Mouse (Mus musculus) heart, embryonic 12.5 days (tissue): ENCODE data around the gene Mettl24. TPM values are rescaled to one million over a fixed set of nuclear protein-coding genes. Genes with fewer than 3 reads are reported as not detected.
A peak's percentile ranks its signal among the peaks of the same experiment; 100 is the strongest.

Source experiments
- ATAC-seq: fragments of 200-750 bp; cut with Nextera tagmentation; 2 replicates; pipeline ENCODE4 v1.8.0; 2017; ENCODE audit warnings: moderate TSS enrichment, moderate library complexity; ENCODE audit not compliant: insufficient number of reproducible peaks, low FRiP score
- H3K27ac ChIP-seq: fragments of 300-500 bp; sonication (generic); 2 replicates; pipeline ENCODE4 v1.5.1; 2016; ENCODE audit warnings: mild to moderate bottlenecking, moderate library complexity; ENCODE audit not compliant: poor library complexity, severe bottlenecking
- H3K27me3 ChIP-seq: fragments of 300-500 bp; sonication (generic); replicated peaks from 2 replicates; pipeline ENCODE4 v1.6.1; 2016; ENCODE audit warnings: mild to moderate bottlenecking, moderate library complexity
- H3K36me3 ChIP-seq: fragments of 300-500 bp; sonication (generic); 2 replicates; pipeline ENCODE4 v1.6.1; 2016; ENCODE audit warnings: mild to moderate bottlenecking, moderate library complexity
- H3K4me1 ChIP-seq: fragments of 300-500 bp; sonication (generic); replicated peaks from 2 replicates; pipeline ENCODE4 v1.6.1; 2016; ENCODE audit warnings: mild to moderate bottlenecking
- H3K4me2 ChIP-seq: fragments of 300-500 bp; sonication (generic); 2 replicates; pipeline ENCODE4 v1.6.1; 2016; ENCODE audit warnings: mild to moderate bottlenecking, moderate library complexity
- H3K4me3 ChIP-seq: fragments of 300-500 bp; sonication (generic); 2 replicates; pipeline ENCODE4 v1.5.1; 2016; ENCODE audit warnings: mild to moderate bottlenecking
- H3K9ac ChIP-seq: fragments of 300-500 bp; sonication (generic); 2 replicates; pipeline ENCODE4 v1.6.1; 2016; ENCODE audit warnings: mild to moderate bottlenecking, moderate library complexity
- H3K9me3 ChIP-seq: fragments of 300-500 bp; sonication (generic); replicated peaks from 2 replicates; pipeline ENCODE4 v1.6.1; 2016; ENCODE audit warnings: mild to moderate bottlenecking, moderate library complexity
- WGBS: fragments of 180-500 bp; shearing (Covaris S2); methylation state at CpG from one replicate; pipeline ENCODE4 v1.1.7; 2016; 5-methylcytosine and 5-hydroxymethylcytosine counted together
- polyA plus RNA-seq: library from polyadenylated mRNA; unstranded; fragments of >200 nt; fragmentation: Nextera tagmentation; extraction: Ambion mirVana; gene quantifications from 2 replicates; pipeline ENCODE4 v1.2.1, GENCODE M21; 2016

Gene Mettl24
- polyA plus RNA-seq: 2.5 and 3.0 TPM in 2 replicates

GRCm38 (mm10) chr10:40683092-40683867 is at the start of gene Mettl24:
Gene Mettl24, plus strand, starts transcription at chr10:40683282.
- peaks cover 3% of the 10 kb centered on the region; the same call in 1 of the 2 replicates for H3K4me1 ChIP-seq
- under 1% methylated on average over 50 of the region's 50 CpGs for WGBS
- peak within 1 kb of the TSS; percentile 56 for H3K27ac ChIP-seq
- H3K9ac ChIP-seq: peak within 1 kb of the TSS; percentile 84
- peak within 1 kb of the TSS; percentile 61 for H3K4me3 ChIP-seq
- H3K27me3 ChIP-seq: no peaks in the 10 kb centered on the region
- no peaks in the 10 kb centered on the region for H3K36me3 ChIP-seq
- H3K9me3 ChIP-seq: no peaks in the 10 kb centered on the region
- peak within 1 kb of the TSS; percentile 85 for H3K4me2 ChIP-seq
- ATAC-seq: peak; percentile 89

- ATAC-seq: no peak
- H3K9me3 ChIP-seq: no peaks in the 10 kb centered on the region
- peaks cover 18% of the 10 kb centered on the region for H3K4me1 ChIP-seq
- 0 out of 2 replicates have a peak overlapping the region, but pooled peaks have one; percentile 20 for H3K27ac ChIP-seq
- H3K36me3 ChIP-seq: no peaks in the 10 kb centered on the region
- no peak overlapping the region for H3K4me3 ChIP-seq
- H3K9ac ChIP-seq: no peak overlapping the region
- H3K27me3 ChIP-seq: no peaks in the 10 kb centered on the region
- peak overlapping the region; percentile 12; the same call in 1 of the 2 replicates for H3K4me2 ChIP-seq
- 20% methylated on average over 10 of the region's 10 CpGs for WGBS
Measured at GRCm38 (mm10) chr10:40637331-40637730, 45.8 kb upstream of the Mettl24 start.

- H3K4me1 ChIP-seq: peaks cover 18% of the 10 kb centered on the region
- no peaks in the 10 kb centered on the region for H3K36me3 ChIP-seq
- H3K9ac ChIP-seq: no peak overlapping the region
- no peaks in the 10 kb centered on the region for H3K27me3 ChIP-seq
- ATAC-seq: no peak
- H3K4me3 ChIP-seq: no peak overlapping the region
- H3K9me3 ChIP-seq: no peaks in the 10 kb centered on the region
- H3K27ac ChIP-seq: no peak overlapping the region
- no peak overlapping the region for H3K4me2 ChIP-seq
- WGBS: 60% methylated on average over 7 of the region's 7 CpGs
Measured at GRCm38 (mm10) chr10:40638276-40638675, 44.8 kb upstream of the Mettl24 start.

GRCm38 (mm10) chr10:40638823-40639819 is 44.0 kb upstream of the Mettl24 start:
- no peak overlapping the region for H3K27ac ChIP-seq
- peaks cover 18% of the 10 kb centered on the region for H3K4me1 ChIP-seq
- no peak for ATAC-seq
- H3K4me2 ChIP-seq: no peak overlapping the region
- H3K9me3 ChIP-seq: no peaks in the 10 kb centered on the region
- H3K9ac ChIP-seq: no peak overlapping the region; the same call in 1 of the 2 replicates
- no peaks in the 10 kb centered on the region for H3K27me3 ChIP-seq
- 70% methylated on average over 26 of the region's 26 CpGs for WGBS
- no peaks in the 10 kb centered on the region for H3K36me3 ChIP-seq
- H3K4me3 ChIP-seq: no peak overlapping the region

GRCm38 (mm10) chr10:40640406-40640805 is 42.7 kb upstream of the Mettl24 start:
- ATAC-seq: no peak
- no peak overlapping the region for H3K9ac ChIP-seq
- H3K4me2 ChIP-seq: no peak overlapping the region
- no peaks in the 10 kb centered on the region for H3K36me3 ChIP-seq
- WGBS: 86% methylated on average over 4 of the region's 4 CpGs
- no peaks in the 10 kb centered on the region for H3K9me3 ChIP-seq
- H3K27me3 ChIP-seq: no peaks in the 10 kb centered on the region
- no peak overlapping the region for H3K4me3 ChIP-seq
- no peak overlapping the region for H3K27ac ChIP-seq
- peaks cover 18% of the 10 kb centered on the region for H3K4me1 ChIP-seq

- ATAC-seq: no peak
- Histone ChIP-seq H3K9ac (no peak overlapping the region), H3K4me2 (no peak overlapping the region), H3K27me3 (no peaks in the 10 kb centered on the region), H3K4me1 (peaks cover 18% of the 10 kb centered on the region), H3K27ac (no peak overlapping the region), H3K4me3 (no peak overlapping the region), H3K9me3 (peaks cover 11% of the 10 kb centered on the region), H3K36me3 (no peaks in the 10 kb centered on the region)
- WGBS: 83% methylated on average over 7 of the region's 7 CpGs
Measured at GRCm38 (mm10) chr10:40641901-40642300, 41.2 kb upstream of the Mettl24 start.

GRCm38 (mm10) chr10:40643126-40643525 is 40.0 kb upstream of the Mettl24 start:
- peaks cover 13% of the 10 kb centered on the region for H3K9me3 ChIP-seq
- no peak for ATAC-seq
- H3K4me3 ChIP-seq: no peak overlapping the region
- no peak overlapping the region for H3K4me2 ChIP-seq
- WGBS: 64% methylated on average over 5 of the region's 5 CpGs
- no peak overlapping the region for H3K27ac ChIP-seq
- no peaks in the 10 kb centered on the region for H3K27me3 ChIP-seq
- no peak overlapping the region for H3K9ac ChIP-seq
- H3K4me1 ChIP-seq: peaks cover 8% of the 10 kb centered on the region
- no peaks in the 10 kb centered on the region for H3K36me3 ChIP-seq

- peaks cover 13% of the 10 kb centered on the region for H3K9me3 ChIP-seq
- H3K36me3 ChIP-seq: no peaks in the 10 kb centered on the region
- no peak for ATAC-seq
- no peak overlapping the region for H3K4me3 ChIP-seq
- WGBS: 62% methylated on average over 9 of the region's 9 CpGs
- H3K27ac ChIP-seq: no peak overlapping the region
- H3K9ac ChIP-seq: no peak overlapping the region
- H3K4me2 ChIP-seq: no peak overlapping the region
- H3K27me3 ChIP-seq: no peaks in the 10 kb centered on the region
- no peaks in the 10 kb centered on the region for H3K4me1 ChIP-seq
Measured at GRCm38 (mm10) chr10:40644456-40644855, 38.6 kb upstream of the Mettl24 start.

GRCm38 (mm10) chr10:40645346-40645745 is 37.7 kb upstream of the Mettl24 start:
- H3K4me1 ChIP-seq: no peaks in the 10 kb centered on the region
- H3K27me3 ChIP-seq: no peaks in the 10 kb centered on the region
- no peaks in the 10 kb centered on the region for H3K36me3 ChIP-seq
- no peak for ATAC-seq
- H3K9me3 ChIP-seq: peaks cover 13% of the 10 kb centered on the region
- H3K4me2 ChIP-seq: no peak overlapping the region
- no peak overlapping the region for H3K27ac ChIP-seq
- H3K9ac ChIP-seq: no peak overlapping the region
- H3K4me3 ChIP-seq: no peak overlapping the region
- 68% methylated on average over 1 of the region's 1 CpGs for WGBS

- no peak overlapping the region for H3K4me2 ChIP-seq
- no peaks in the 10 kb centered on the region for H3K4me1 ChIP-seq
- no peak overlapping the region for H3K4me3 ChIP-seq
- no peak overlapping the region for H3K9ac ChIP-seq
- no peaks in the 10 kb centered on the region for H3K27me3 ChIP-seq
- 81% methylated on average over 12 of the region's 12 CpGs for WGBS
- no peaks in the 10 kb centered on the region for H3K36me3 ChIP-seq
- ATAC-seq: no peak
- no peak overlapping the region for H3K27ac ChIP-seq
- peaks cover 13% of the 10 kb centered on the region for H3K9me3 ChIP-seq
Measured at GRCm38 (mm10) chr10:40648776-40649175, 34.3 kb upstream of the Mettl24 start.

GRCm38 (mm10) chr10:40649634-40650033 is 33.4 kb upstream of the Mettl24 start:
- Histone ChIP-seq H3K4me1 (no peaks in the 10 kb centered on the region), H3K27ac (no peak overlapping the region), H3K4me3 (no peak overlapping the region), H3K4me2 (no peak overlapping the region), H3K9me3 (peaks cover 13% of the 10 kb centered on the region), H3K36me3 (no peaks in the 10 kb centered on the region), H3K27me3 (no peaks in the 10 kb centered on the region), H3K9ac (no peak overlapping the region)
- no peak for ATAC-seq
- 23% methylated on average over 4 of the region's 4 CpGs for WGBS
